Mouse (Mus musculus): ENCODE results near the gene Mb21d2. TPM values are rescaled to one million over a fixed set of nuclear protein-coding genes. Genes with fewer than 3 reads are reported as not detected.

Gene Mb21d2
- polyA plus RNA-seq, 1 experiment from 2014 or later, result 11.1 TPM

- no peak overlapping the region for H3K27ac ChIP-seq
- ATAC-seq (ENCODE audit: low FRiP score), result no peak
- H3K9ac ChIP-seq, result no peak overlapping the region
- H3K4me1 ChIP-seq (replicated peaks), result peaks cover 55% of the 10 kb centered on the region
- 95% methylated on average over 7 of the region's 7 CpGs for WGBS
- peaks cover 19% of the 10 kb centered on the region; the same call in 1 of the 2 replicates for H3K27me3 ChIP-seq
- H3K4me3 ChIP-seq, result no peak overlapping the region
- no peak overlapping the region for H3K4me2 ChIP-seq
- H3K9me3 ChIP-seq, result no peaks in the 10 kb centered on the region
- H3K36me3 ChIP-seq, result no peaks in the 10 kb centered on the region
Measured at GRCm38 (mm10) chr16:28896571-28896970, 32.9 kb downstream of the Mb21d2 start.

- 38% methylated on average over 6 of the region's 6 CpGs for WGBS
- Histone ChIP-seq H3K27me3 (peaks cover 14% of the 10 kb centered on the region; the same call in 1 of the 2 replicates), H3K4me1 (replicated peaks) (peaks cover 55% of the 10 kb centered on the region), H3K36me3 (peaks cover 3% of the 10 kb centered on the region), H3K27ac (no peak overlapping the region), H3K4me2 (no peak overlapping the region), H3K4me3 (no peak overlapping the region), H3K9me3 (peaks cover 3% of the 10 kb centered on the region; the same call in 1 of the 2 replicates), H3K9ac (no peak overlapping the region)
- no peak for ATAC-seq (ENCODE audit: low FRiP score)
Measured at GRCm38 (mm10) chr16:28894872-28895271, 34.6 kb downstream of the Mb21d2 start.

GRCm38 (mm10) chr16:28893266-28893665 lies 36.2 kb downstream of the Mb21d2 start:
- no peak overlapping the region for H3K4me3 ChIP-seq
- H3K9ac ChIP-seq, result no peak overlapping the region
- H3K4me2 ChIP-seq, result no peak overlapping the region
- H3K36me3 ChIP-seq, result peaks cover 10% of the 10 kb centered on the region
- H3K4me1 ChIP-seq (replicated peaks), result peaks cover 44% of the 10 kb centered on the region
- WGBS, result 19% methylated on average over 5 of the region's 5 CpGs
- H3K27ac ChIP-seq, result no peak overlapping the region
- no peak for ATAC-seq (ENCODE audit: low FRiP score)
- peaks cover 14% of the 10 kb centered on the region; the same call in 1 of the 2 replicates for H3K9me3 ChIP-seq
- H3K27me3 ChIP-seq, result peaks cover 11% of the 10 kb centered on the region; the same call in 1 of the 2 replicates

- H3K9ac ChIP-seq, result no peak overlapping the region
- peaks cover 54% of the 10 kb centered on the region for H3K4me1 ChIP-seq (replicated peaks)
- H3K36me3 ChIP-seq, result peaks cover 10% of the 10 kb centered on the region
- peaks cover 14% of the 10 kb centered on the region; the same call in 1 of the 2 replicates for H3K9me3 ChIP-seq
- WGBS, result 64% methylated on average over 9 of the region's 9 CpGs
- H3K4me2 ChIP-seq, result no peak overlapping the region
- no peak overlapping the region for H3K27ac ChIP-seq
- ATAC-seq (ENCODE audit: low FRiP score), result no peak
- 0 out of 2 replicates have a peak, but pooled peaks cover 8% of the 10 kb centered on the region for H3K27me3 ChIP-seq
- no peak overlapping the region for H3K4me3 ChIP-seq
Measured at GRCm38 (mm10) chr16:28886201-28886745, 43.2 kb downstream of the Mb21d2 start.

GRCm38 (mm10) chr16:28885474-28885873 lies 44.0 kb downstream of the Mb21d2 start:
- Histone ChIP-seq H3K9me3 (peaks cover 14% of the 10 kb centered on the region; the same call in 1 of the 2 replicates), H3K4me3 (no peak overlapping the region), H3K4me1 (replicated peaks) (peaks cover 55% of the 10 kb centered on the region), H3K9ac (no peak overlapping the region; the same call in 1 of the 2 replicates), H3K36me3 (peaks cover 10% of the 10 kb centered on the region), H3K4me2 (no peak overlapping the region), H3K27ac (no peak overlapping the region), H3K27me3 (0 out of 2 replicates have a peak, but pooled peaks cover 8% of the 10 kb centered on the region)
- ATAC-seq (ENCODE audit: low FRiP score), result no peak
- 61% methylated on average over 8 of the region's 8 CpGs for WGBS

- ATAC-seq (ENCODE audit: low FRiP score), result no peak
- Histone ChIP-seq H3K4me3 (no peak overlapping the region), H3K4me2 (no peak overlapping the region), H3K36me3 (peaks cover 5% of the 10 kb centered on the region), H3K9me3 (0 out of 2 replicates have a peak, but pooled peaks cover 9% of the 10 kb centered on the region), H3K27me3 (peaks cover 11% of the 10 kb centered on the region; the same call in 1 of the 2 replicates), H3K4me1 (replicated peaks) (peaks cover 64% of the 10 kb centered on the region), H3K27ac (no peak overlapping the region), H3K9ac (no peak overlapping the region)
- 88% methylated on average over 5 of the region's 5 CpGs for WGBS
Measured at GRCm38 (mm10) chr16:28884661-28885060, 44.8 kb downstream of the Mb21d2 start.

GRCm38 (mm10) chr16:28883649-28884048 lies 45.8 kb downstream of the Mb21d2 start:
- H3K9me3 ChIP-seq, result 0 out of 2 replicates have a peak, but pooled peaks cover 1% of the 10 kb centered on the region
- no peak overlapping the region for H3K27ac ChIP-seq
- no peak overlapping the region for H3K4me2 ChIP-seq
- no peak for ATAC-seq (ENCODE audit: low FRiP score)
- H3K4me1 ChIP-seq (replicated peaks), result peaks cover 64% of the 10 kb centered on the region
- no peaks in the 10 kb centered on the region for H3K36me3 ChIP-seq
- 73% methylated on average over 8 of the region's 8 CpGs for WGBS
- H3K9ac ChIP-seq, result no peak overlapping the region
- H3K4me3 ChIP-seq, result no peak overlapping the region
- H3K27me3 ChIP-seq, result peaks cover 19% of the 10 kb centered on the region; the same call in 1 of the 2 replicates

- Histone ChIP-seq H3K36me3 (no peaks in the 10 kb centered on the region), H3K4me1 (replicated peaks) (peaks cover 64% of the 10 kb centered on the region), H3K27me3 (peaks cover 23% of the 10 kb centered on the region; the same call in 1 of the 2 replicates), H3K9ac (no peak overlapping the region), H3K4me3 (no peak overlapping the region), H3K27ac (no peak overlapping the region), H3K4me2 (no peak overlapping the region), H3K9me3 (no peaks in the 10 kb centered on the region)
- WGBS, result 87% methylated on average over 21 of the region's 21 CpGs
- ATAC-seq (ENCODE audit: low FRiP score), result no peak
Measured at GRCm38 (mm10) chr16:28882687-28883428, 46.6 kb downstream of the Mb21d2 start.

GRCm38 (mm10) chr16:28881787-28882186 lies 47.7 kb downstream of the Mb21d2 start:
- no peaks in the 10 kb centered on the region for H3K9me3 ChIP-seq
- no peak overlapping the region for H3K4me2 ChIP-seq
- no peak overlapping the region for H3K4me3 ChIP-seq
- peaks cover 24% of the 10 kb centered on the region; the same call in 1 of the 2 replicates for H3K27me3 ChIP-seq
- H3K27ac ChIP-seq, result no peak overlapping the region
- H3K36me3 ChIP-seq, result no peaks in the 10 kb centered on the region
- 59% methylated on average over 8 of the region's 8 CpGs for WGBS
- peaks cover 65% of the 10 kb centered on the region for H3K4me1 ChIP-seq (replicated peaks)
- H3K9ac ChIP-seq, result no peak overlapping the region
- ATAC-seq (ENCODE audit: low FRiP score), result no peak

- Histone ChIP-seq H3K4me2 (0 out of 2 replicates have a peak overlapping the region, but pooled peaks have one; percentile 11), H3K27ac (no peak overlapping the region), H3K4me1 (replicated peaks) (peaks cover 59% of the 10 kb centered on the region), H3K9me3 (no peaks in the 10 kb centered on the region), H3K36me3 (no peaks in the 10 kb centered on the region), H3K9ac (no peak overlapping the region), H3K27me3 (peaks cover 27% of the 10 kb centered on the region; the same call in 1 of the 2 replicates), H3K4me3 (no peak overlapping the region)
- peak; percentile 55 for ATAC-seq (ENCODE audit: low FRiP score)
- 15% methylated on average over 8 of the region's 8 CpGs for WGBS
Measured at GRCm38 (mm10) chr16:28880756-28881155, 48.7 kb downstream of the Mb21d2 start.

GRCm38 (mm10) chr16:28880307-28880681 lies 49.2 kb downstream of the Mb21d2 start:
- Histone ChIP-seq H3K9me3 (no peaks in the 10 kb centered on the region), H3K36me3 (no peaks in the 10 kb centered on the region), H3K4me1 (replicated peaks) (peaks cover 54% of the 10 kb centered on the region), H3K27me3 (peaks cover 29% of the 10 kb centered on the region; the same call in 1 of the 2 replicates), H3K9ac (no peak overlapping the region), H3K27ac (no peak overlapping the region), H3K4me3 (no peak overlapping the region), H3K4me2 (0 out of 2 replicates have a peak overlapping the region, but pooled peaks have one; percentile 6)
- ATAC-seq (ENCODE audit: low FRiP score), result no peak
- 41% methylated on average over 8 of the region's 8 CpGs for WGBS

GRCm38 (mm10) chr16:28879636-28880306 lies 49.7 kb downstream of the Mb21d2 start:
- Histone ChIP-seq H3K4me3 (no peak overlapping the region), H3K27me3 (peaks cover 29% of the 10 kb centered on the region; the same call in 1 of the 2 replicates), H3K36me3 (no peaks in the 10 kb centered on the region), H3K4me2 (no peak overlapping the region), H3K9me3 (no peaks in the 10 kb centered on the region), H3K9ac (no peak overlapping the region), H3K27ac (no peak overlapping the region), H3K4me1 (replicated peaks) (peaks cover 51% of the 10 kb centered on the region)
- ATAC-seq (ENCODE audit: low FRiP score), result no peak
- WGBS, result 84% methylated on average over 12 of the region's 12 CpGs

Measured in hindbrain, embryonic 13.5 days (tissue).